Mouse (Mus musculus) fibroblast of lung, adult 2 months (primary cell): ENCODE measurements around the gene Olfr1234.

Experiments
- DNase-seq: peaks from one replicate; pipeline ENCODE4 v3.0.0-alpha.2; 2011; ENCODE audit warnings: low read depth

Gene Olfr1234

DNA sequence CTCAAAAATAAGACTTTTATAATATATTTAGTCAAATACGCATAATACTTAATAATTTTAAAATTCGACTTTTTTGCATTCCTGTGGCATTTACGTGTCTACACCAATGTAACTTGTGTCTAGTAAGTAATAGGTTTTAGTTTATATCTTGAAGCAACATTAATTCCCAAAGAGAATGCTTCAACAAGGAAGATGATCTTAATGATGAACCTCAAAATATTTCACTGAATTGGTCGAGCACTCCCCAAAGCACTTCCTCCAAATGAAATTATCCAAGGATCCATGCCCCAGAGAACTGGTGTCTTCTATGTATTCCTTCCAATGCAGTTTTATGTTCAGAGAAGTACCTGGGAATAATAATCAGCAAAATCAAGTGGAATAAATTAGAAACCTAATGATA lies at the start of gene Olfr1234:
Olfr1234 (minus strand) TSS at position 101 of the 400 bp plus-strand sequence.
- no peak for DNase-seq

DNA sequence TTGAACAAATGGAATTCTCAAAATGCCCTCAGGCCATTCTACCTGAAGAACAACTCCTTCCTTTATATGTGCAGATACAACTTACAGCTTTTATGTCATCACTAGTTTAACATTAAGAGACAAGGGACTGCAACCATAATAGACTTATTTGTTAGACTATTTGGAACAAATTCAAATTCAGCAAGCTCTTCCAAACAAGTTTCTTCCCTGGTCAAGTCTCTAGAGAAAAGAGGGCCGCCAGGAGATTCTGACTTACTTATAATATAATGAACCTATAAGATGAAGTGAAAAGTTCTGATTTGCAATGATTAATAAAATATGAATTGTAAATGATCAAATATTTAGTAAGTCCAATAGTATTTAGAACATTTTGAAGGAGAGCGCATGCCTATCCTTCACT lies 44.9 kb upstream of the Olfr1234 start, which contains the start of gene Olfr1238:
Olfr1238 (minus strand) TSS at position 101 of the 400 bp plus-strand sequence.
- no peak for DNase-seq

DNA sequence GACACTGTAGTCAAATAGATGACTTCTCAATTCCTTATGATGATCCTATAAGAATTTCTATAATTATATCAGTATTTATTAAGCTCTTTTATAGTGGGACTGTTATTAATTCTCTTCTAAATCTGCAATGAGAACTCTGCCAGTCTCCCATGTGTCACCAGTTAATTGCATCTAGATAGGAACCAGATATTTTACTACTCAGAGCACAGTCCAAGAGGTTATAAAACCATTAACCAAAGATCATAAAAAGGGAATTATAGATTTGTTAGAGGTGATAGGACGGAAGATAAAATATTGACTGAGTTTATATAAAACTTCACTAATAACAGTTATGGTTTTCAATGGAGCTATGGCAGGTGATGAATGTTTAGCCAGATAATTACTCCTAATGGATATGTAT lies 36.2 kb upstream of the Olfr1234 start:
- no peak for DNase-seq

DNA sequence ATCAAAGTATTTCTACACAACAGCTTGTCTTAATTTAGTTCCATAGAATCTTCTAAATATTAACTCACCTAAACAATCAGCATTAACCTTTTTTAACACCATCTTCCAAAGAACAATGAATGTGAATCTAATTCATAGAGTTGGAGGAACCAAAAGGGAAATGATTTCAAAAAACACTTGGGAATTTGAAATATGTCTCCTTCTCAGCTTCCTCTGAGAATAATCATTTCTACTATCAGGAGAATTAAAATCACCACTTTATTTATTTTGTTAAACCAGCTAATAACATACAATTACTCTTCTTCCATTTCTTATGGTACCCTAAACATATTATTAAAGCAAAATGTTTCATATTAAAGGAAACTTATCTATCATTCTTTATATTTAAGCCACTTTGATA lies 22.4 kb downstream of the Olfr1234 start, which contains the start of gene Olfr1233:
Olfr1233 (minus strand) TSS at position 101 of the 400 bp plus-strand sequence.
- no peak for DNase-seq

DNA sequence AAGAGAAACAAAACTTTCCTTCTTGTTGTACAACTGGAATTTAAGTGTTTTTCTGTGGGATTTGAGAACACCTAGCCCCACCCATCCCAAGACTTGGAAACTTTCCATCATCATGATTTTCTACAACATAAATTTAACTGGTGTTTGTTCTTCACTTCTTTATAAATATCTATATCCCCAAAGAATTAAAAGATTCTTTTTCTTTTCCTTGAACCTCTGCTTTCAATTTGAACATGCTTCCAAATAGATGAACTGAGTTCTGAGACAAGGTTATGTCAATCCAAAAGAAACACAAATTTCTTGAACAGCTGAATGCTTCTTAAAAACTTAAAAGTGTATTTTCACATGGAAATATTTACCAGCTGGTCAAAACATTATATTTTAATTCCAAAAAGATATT lies 35.1 kb downstream of the Olfr1234 start, which contains the start of gene Olfr1232:
Olfr1232 (minus strand) TSS at position 101 of the 400 bp plus-strand sequence.
- no peak for DNase-seq
